8 mouse cellular contexts compared by ENCODE assay signal in genomic region chr11:6526526-6527255, GRCm38 (mm10). TPM values are rescaled to one million over a fixed set of nuclear protein-coding genes. Genes with fewer than 3 reads are reported as not detected.
DNase-seq lines count a peak whose midpoint lies in the region; ATAC-seq and TF ChIP-seq lines count a peak whose summit lies in the region.
"Not testable (repeated sequence)": the region's sequence is repeated elsewhere in the genome, so short reads cannot be mapped to it uniquely, and the experiment has no call there.

No protein-coding gene starts in this region.

- DNase-seq in embryonic facial prominence, embryonic 10.5 days (ENCODE audit: low spot score); hindbrain, embryonic 10.5 days (ENCODE audit: low spot score); liver, embryonic 14.5 days (ENCODE audit: low read depth in 3 of 3, low spot score in 3 of 3): not testable (repeated sequence)

- peak overlapping the region; percentile 98 for H3K4me3 ChIP-seq in E14TG2a.4 (replicated peaks; ENCODE audit: low read length)
- peak overlapping the region; percentile 85 for H3K4me3 ChIP-seq in embryonic facial prominence, embryonic 10.5 days
- peak overlapping the region; percentile 54; the same call in 1 of the 2 replicates for H3K4me3 ChIP-seq in forebrain, embryonic 15.5 days
- peak overlapping the region; percentile 64 for H3K4me3 ChIP-seq in hindbrain, embryonic 10.5 days
- peak overlapping the region; percentile 67 for H3K4me3 ChIP-seq in kidney, embryonic 15.5 days (replicated peaks)
- peak overlapping the region; percentile 63 to 77 for H3K4me3 ChIP-seq in liver, embryonic 14.5 days (ENCODE audit: insufficient read depth in 1 of 2, low read depth in 2 of 2, low read length in 2 of 2)
- peak overlapping the region; percentile 63 for H3K4me3 ChIP-seq in midbrain, embryonic 13.5 days (replicated peaks)
- H3K4me3 ChIP-seq in stomach, embryonic 15.5 days (replicated peaks) = peak overlapping the region; percentile 59

- WGBS in embryonic facial prominence, embryonic 10.5 days = 70% methylated on average over 16 of the region's 16 CpGs
- WGBS in forebrain, embryonic 15.5 days = 74% methylated on average over 16 of the region's 16 CpGs
- 80% methylated on average over 12 of the region's 16 CpGs for WGBS in hindbrain, embryonic 10.5 days
- WGBS in kidney, embryonic 15.5 days = 50% methylated on average over 14 of the region's 16 CpGs
- 11% methylated on average over 11 of the region's 16 CpGs for WGBS in liver, embryonic 14.5 days (ENCODE audit: insufficient replicate concordance)
- 74% methylated on average over 12 of the region's 16 CpGs for WGBS in midbrain, embryonic 13.5 days
- 60% methylated on average over 12 of the region's 16 CpGs for WGBS in stomach, embryonic 15.5 days

- H3K9ac ChIP-seq in forebrain, embryonic 15.5 days (replicated peaks); stomach, embryonic 15.5 days: not testable (repeated sequence)
- H3K9ac ChIP-seq in kidney, embryonic 15.5 days = peak overlapping the region; percentile 84
- peak overlapping the region; percentile 94 for H3K9ac ChIP-seq in liver, embryonic 14.5 days (replicated peaks)
- peak overlapping the region; percentile 84 for H3K9ac ChIP-seq in midbrain, embryonic 13.5 days (replicated peaks)

- peak overlapping the region; percentile 94 for H3K27ac ChIP-seq in embryonic facial prominence, embryonic 10.5 days (replicated peaks)
- H3K27ac ChIP-seq in forebrain, embryonic 15.5 days (replicated peaks); midbrain, embryonic 13.5 days: not testable (repeated sequence)
- H3K27ac ChIP-seq in hindbrain, embryonic 10.5 days = peak overlapping the region; percentile 92; the same call in 1 of the 2 replicates
- H3K27ac ChIP-seq in kidney, embryonic 15.5 days = peak overlapping the region; percentile 60; the same call in 1 of the 2 replicates
- H3K27ac ChIP-seq in liver, embryonic 14.5 days = peak overlapping the region; percentile 74
- peak overlapping the region; percentile 26; the same call in 1 of the 2 replicates for H3K27ac ChIP-seq in stomach, embryonic 15.5 days

- H3K4me1 ChIP-seq in E14TG2a.4 (replicated peaks; ENCODE audit: low read depth, low read length) = peaks cover 42% of the 10 kb centered on the region
- H3K4me1 ChIP-seq in embryonic facial prominence, embryonic 10.5 days = peaks cover 22% of the 10 kb centered on the region
- peaks cover 17% of the 10 kb centered on the region for H3K4me1 ChIP-seq in forebrain, embryonic 15.5 days
- H3K4me1 ChIP-seq in hindbrain, embryonic 10.5 days (replicated peaks) = peaks cover 25% of the 10 kb centered on the region
- H3K4me1 ChIP-seq in kidney, embryonic 15.5 days; stomach, embryonic 15.5 days: not testable (repeated sequence)
- H3K4me1 ChIP-seq in liver, embryonic 14.5 days (replicated peaks; ENCODE audit: control insufficient read depth in 2 of 2, insufficient read depth in 2 of 2, low read length in 1 of 2) = peaks cover 3 to 11% of the 10 kb centered on the region in 2 experiments; a peak in 3 of 4 replicates
- H3K4me1 ChIP-seq in midbrain, embryonic 13.5 days (replicated peaks) = peaks cover 18% of the 10 kb centered on the region

- not testable (repeated sequence) for H3K9me3 ChIP-seq in E14TG2a.4 (ENCODE audit: low read length); embryonic facial prominence, embryonic 10.5 days; forebrain, embryonic 15.5 days; hindbrain, embryonic 10.5 days; kidney, embryonic 15.5 days (replicated peaks); liver, embryonic 14.5 days (ENCODE audit: control insufficient read depth, low read length); midbrain, embryonic 13.5 days; stomach, embryonic 15.5 days

- TF ChIP-seq EP300 in liver, embryonic 14.5 days (IDR thresholded peaks at IDR 0.05; ENCODE audit: low read depth) = not testable (repeated sequence)

- ATAC-seq in forebrain, embryonic 15.5 days (replicated peaks); kidney, embryonic 15.5 days (replicated peaks; ENCODE audit: low FRiP score); liver, embryonic 14.5 days (ENCODE audit: insufficient read depth); midbrain, embryonic 13.5 days; stomach, embryonic 15.5 days (ENCODE audit: insufficient read depth, low FRiP score, low read depth): not testable (repeated sequence)

- H3K4me2 ChIP-seq in forebrain, embryonic 15.5 days (replicated peaks) = peak overlapping the region; percentile 83; the same call in 1 of the 2 replicates
- H3K4me2 ChIP-seq in kidney, embryonic 15.5 days = peak overlapping the region; percentile 75
- peak overlapping the region; percentile 95 for H3K4me2 ChIP-seq in liver, embryonic 14.5 days (ENCODE audit: low read depth)
- peak overlapping the region; percentile 89 for H3K4me2 ChIP-seq in midbrain, embryonic 13.5 days (replicated peaks)
- peak overlapping the region; percentile 61 for H3K4me2 ChIP-seq in stomach, embryonic 15.5 days

- not testable (repeated sequence) for TF ChIP-seq CTCF in E14TG2a.4 (conservative IDR thresholded peaks at IDR 0.05; ENCODE audit: low read length); liver, embryonic 14.5 days (IDR thresholded peaks at IDR 0.05; ENCODE audit: low read depth)

- H3K36me3 ChIP-seq in E14TG2a.4 (ENCODE audit: insufficient read depth, low read length) = peaks cover 42% of the 10 kb centered on the region
- peaks cover 37% of the 10 kb centered on the region for H3K36me3 ChIP-seq in embryonic facial prominence, embryonic 10.5 days (replicated peaks)
- peaks cover 26% of the 10 kb centered on the region for H3K36me3 ChIP-seq in forebrain, embryonic 15.5 days
- H3K36me3 ChIP-seq in hindbrain, embryonic 10.5 days = peaks cover 38% of the 10 kb centered on the region
- H3K36me3 ChIP-seq in kidney, embryonic 15.5 days = peaks cover 34% of the 10 kb centered on the region
- H3K36me3 ChIP-seq in liver, embryonic 14.5 days (replicated peaks; ENCODE audit: control insufficient read depth, insufficient read depth, low read depth) = peaks cover 30% of the 10 kb centered on the region
- peaks cover 28% of the 10 kb centered on the region for H3K36me3 ChIP-seq in midbrain, embryonic 13.5 days
- H3K36me3 ChIP-seq in stomach, embryonic 15.5 days = peaks cover 26% of the 10 kb centered on the region

- H3K27me3 ChIP-seq in E14TG2a.4 (ENCODE audit: insufficient read depth, low read length); embryonic facial prominence, embryonic 10.5 days (replicated peaks; ENCODE audit: low read depth, poor library complexity, severe bottlenecking); forebrain, embryonic 15.5 days; hindbrain, embryonic 10.5 days (ENCODE audit: insufficient read depth, poor library complexity, severe bottlenecking); kidney, embryonic 15.5 days; liver, embryonic 14.5 days (ENCODE audit: control insufficient read depth, insufficient read depth, low read length); midbrain, embryonic 13.5 days; stomach, embryonic 15.5 days (replicated peaks): not testable (repeated sequence)

RNA-seq across cellular contexts. Expression of gene Myo1g, which starts 5.9 kb away (rescaled TPM):
- 0.75 and 1.1 TPM in 2 replicates for polyA plus RNA-seq in embryonic facial prominence, embryonic 10.5 days (2016; fragmentation: Nextera tagmentation; extraction: Ambion mirVana)
- polyA plus RNA-seq in forebrain, embryonic 15.5 days (2015; fragmentation: Nextera tagmentation; extraction: Ambion mirVana) = 0.34 and 0.41 TPM in 2 replicates
- 1.1 TPM in 2 replicates for polyA plus RNA-seq in hindbrain, embryonic 10.5 days (2016; fragmentation: Nextera tagmentation; extraction: Ambion mirVana)
- polyA plus RNA-seq in kidney, embryonic 15.5 days (2015; fragmentation: Nextera tagmentation; extraction: Ambion mirVana) = 1.0 and 1.4 TPM in 2 replicates
- 5.7 and 7.0 TPM in 2 replicates for polyA plus RNA-seq in liver, embryonic 14.5 days (2012; rRNA removed)
- 5.4 and 5.7 TPM in 2 replicates for polyA plus RNA-seq in liver, embryonic 14.5 days (2014; fragmentation: Nextera tagmentation; extraction: Ambion mirVana)
- polyA plus RNA-seq in midbrain, embryonic 13.5 days (2015; fragmentation: Nextera tagmentation; extraction: Ambion mirVana) = 0.27 and 0.32 TPM in 2 replicates
- 3.5 and 4.3 TPM in 2 replicates for polyA plus RNA-seq in stomach, embryonic 15.5 days (2015; fragmentation: Nextera tagmentation; extraction: Ambion mirVana)

RNA-seq across cellular contexts. Expression of gene Ccm2, which starts 20.0 kb away (rescaled TPM):
- 109 and 114 TPM in 2 replicates for polyA plus RNA-seq in embryonic facial prominence, embryonic 10.5 days (2016; fragmentation: Nextera tagmentation; extraction: Ambion mirVana)
- 104 and 107 TPM in 2 replicates for polyA plus RNA-seq in forebrain, embryonic 15.5 days (2015; fragmentation: Nextera tagmentation; extraction: Ambion mirVana)
- polyA plus RNA-seq in hindbrain, embryonic 10.5 days (2016; fragmentation: Nextera tagmentation; extraction: Ambion mirVana) = 112 TPM in 2 replicates
- polyA plus RNA-seq in kidney, embryonic 15.5 days (2015; fragmentation: Nextera tagmentation; extraction: Ambion mirVana) = 79.0 and 89.6 TPM in 2 replicates
- polyA plus RNA-seq in liver, embryonic 14.5 days (2012; rRNA removed) = 33.1 and 36.8 TPM in 2 replicates
- 39.0 and 39.4 TPM in 2 replicates for polyA plus RNA-seq in liver, embryonic 14.5 days (2014; fragmentation: Nextera tagmentation; extraction: Ambion mirVana)
- polyA plus RNA-seq in midbrain, embryonic 13.5 days (2015; fragmentation: Nextera tagmentation; extraction: Ambion mirVana) = 82.4 and 87.8 TPM in 2 replicates
- 75.4 and 76.3 TPM in 2 replicates for polyA plus RNA-seq in stomach, embryonic 15.5 days (2015; fragmentation: Nextera tagmentation; extraction: Ambion mirVana)

RNA-seq across cellular contexts. Expression of gene Purb, which starts 51.0 kb away (rescaled TPM):
- 17.5 and 17.7 TPM in 2 replicates for polyA plus RNA-seq in embryonic facial prominence, embryonic 10.5 days (2016; fragmentation: Nextera tagmentation; extraction: Ambion mirVana)
- 13.5 and 14.8 TPM in 2 replicates for polyA plus RNA-seq in forebrain, embryonic 15.5 days (2015; fragmentation: Nextera tagmentation; extraction: Ambion mirVana)
- 9.6 and 15.6 TPM in 2 replicates for polyA plus RNA-seq in hindbrain, embryonic 10.5 days (2016; fragmentation: Nextera tagmentation; extraction: Ambion mirVana)
- polyA plus RNA-seq in kidney, embryonic 15.5 days (2015; fragmentation: Nextera tagmentation; extraction: Ambion mirVana) = 29.2 and 29.6 TPM in 2 replicates
- polyA plus RNA-seq in liver, embryonic 14.5 days (2012; rRNA removed) = 4.1 and 6.2 TPM in 2 replicates
- polyA plus RNA-seq in liver, embryonic 14.5 days (2014; fragmentation: Nextera tagmentation; extraction: Ambion mirVana) = 6.2 TPM in 2 replicates
- 12.7 and 13.9 TPM in 2 replicates for polyA plus RNA-seq in midbrain, embryonic 13.5 days (2015; fragmentation: Nextera tagmentation; extraction: Ambion mirVana)
- polyA plus RNA-seq in stomach, embryonic 15.5 days (2015; fragmentation: Nextera tagmentation; extraction: Ambion mirVana) = 28.5 and 28.7 TPM in 2 replicates
